Mouse (Mus musculus) MEL (cell line): ENCODE results near the gene Med27. TPM values are rescaled to one million over a fixed set of nuclear protein-coding genes. Genes with fewer than 3 reads are reported as not detected.

ENCODE experiments used
- DNase-seq: peaks from one replicate; pipeline ENCODE4 v3.0.0; 2011; ENCODE audit warnings: low read depth, low spot score
- H3K27ac ChIP-seq: 2 replicates; pipeline ENCODE4 v1.5.1; 2012; ENCODE audit warnings: low read depth, mild to moderate bottlenecking, control low read depth, low read length, moderate library complexity; ENCODE audit not compliant: control insufficient read depth
- H3K27me3 ChIP-seq, 2 experiments: fragments of 150-350 bp in 1 of 2; sonication (generic) in 1 of 2; 2 replicates each; pipeline ENCODE4 v1.6.1; 2012; ENCODE audit warnings: low read length in 2 of 2, mild to moderate bottlenecking in 2 of 2, improper control_type of control experiment in 1 of 2, moderate library complexity in 1 of 2; ENCODE audit not compliant: insufficient read depth in 2 of 2, control insufficient read depth in 1 of 2
- H3K36me3 ChIP-seq, 2 experiments: 2 replicates each; pipeline ENCODE4 v1.6.1; 2012 to 2014; ENCODE audit warnings: low read length in 2 of 2, improper control_type of control experiment in 1 of 2, inconsistent platforms in 1 of 2, mild to moderate bottlenecking in 1 of 2; ENCODE audit not compliant: insufficient read depth in 2 of 2, control insufficient read depth in 1 of 2
- H3K4me1 ChIP-seq, 2 experiments: fragments of 150-350 bp in 1 of 2; sonication (generic) in 1 of 2; 2 replicates each; pipeline ENCODE4 v1.6.1; 2012; ENCODE audit warnings: low read length in 2 of 2, improper control_type of control experiment in 1 of 2, mild to moderate bottlenecking in 1 of 2; ENCODE audit not compliant: insufficient read depth in 2 of 2, control insufficient read depth in 1 of 2
- H3K4me3 ChIP-seq, 2 experiments: fragments of 150-350 bp in 1 of 2; sonication (generic) in 1 of 2; 2 replicates each; pipeline ENCODE4 v1.5.1; 2012; ENCODE audit warnings: low read depth in 2 of 2, low read length in 2 of 2, mild to moderate bottlenecking in 2 of 2, moderate library complexity in 2 of 2, control low read depth in 1 of 2, improper control_type of control experiment in 1 of 2; ENCODE audit not compliant: control insufficient read depth in 1 of 2, insufficient read depth in 1 of 2
- H3K79me2 ChIP-seq: 2 replicates; pipeline ENCODE4 v1.6.1; 2012; ENCODE audit warnings: mild to moderate bottlenecking, low read length, moderate library complexity; ENCODE audit not compliant: control insufficient read depth, poor library complexity, insufficient read depth
- H3K9ac ChIP-seq: 2 replicates; pipeline ENCODE4 v1.6.1; 2012; ENCODE audit warnings: low read depth, mild to moderate bottlenecking, control low read depth, low read length, moderate library complexity; ENCODE audit not compliant: control insufficient read depth, poor library complexity, severe bottlenecking
- H3K9me3 ChIP-seq: fragments of 150-350 bp; sonication (generic); replicated peaks from 2 replicates; pipeline ENCODE4 v1.6.1; 2012; ENCODE audit warnings: mild to moderate bottlenecking, low read length, improper control_type of control experiment, moderate library complexity; ENCODE audit not compliant: insufficient read depth
- BHLHE40 ChIP-seq: IDR thresholded peaks from 2 replicates; pipeline ENCODE4 v1.6.1; 2012; ENCODE audit warnings: low read depth, mild to moderate bottlenecking, inconsistent platforms, low read length, improper control_type of control experiment, borderline replicate concordance
- CHD1 ChIP-seq: IDR thresholded peaks from 2 replicates; pipeline ENCODE4 v1.6.1; 2012; ENCODE audit warnings: low read depth, mild to moderate bottlenecking, inconsistent platforms, low read length, improper control_type of control experiment
- CHD2 ChIP-seq: IDR thresholded peaks from 2 replicates; pipeline ENCODE4 v1.6.1; 2011; ENCODE audit warnings: low read length, improper control_type of control experiment
- CTCF ChIP-seq, 3 experiments: IDR thresholded peaks in 2 of 3; conservative IDR thresholded peaks in 1 of 3; 2 replicates each; pipeline ENCODE4 v1.5.1; 2011 to 2012; ENCODE audit warnings: low read length in 3 of 3, low read depth in 2 of 3, mild to moderate bottlenecking in 2 of 3, improper control_type of control experiment in 1 of 3, inconsistent platforms in 1 of 3, mixed read lengths in 1 of 3, moderate library complexity in 1 of 3; ENCODE audit not compliant: control insufficient read depth in 1 of 3, insufficient read depth in 1 of 3, poor library complexity in 1 of 3, severe bottlenecking in 1 of 3
- E2F4 ChIP-seq: IDR thresholded peaks from 2 replicates; pipeline ENCODE4 v1.6.1; 2011; ENCODE audit warnings: low read depth, low read length, improper control_type of control experiment, borderline replicate concordance
- ELF1 ChIP-seq: IDR thresholded peaks from 2 replicates; pipeline ENCODE4 v1.6.1; 2014; ENCODE audit warnings: low read depth, mild to moderate bottlenecking, inconsistent platforms, low read length, improper control_type of control experiment, moderate library complexity
- EP300 ChIP-seq, 2 experiments: IDR thresholded peaks; 2 replicates each; pipeline ENCODE4 v1.6.1; 2011; ENCODE audit warnings: improper control_type of control experiment in 2 of 2, low read length in 2 of 2, low read depth in 1 of 2, mild to moderate bottlenecking in 1 of 2
- ETS1 ChIP-seq: IDR thresholded peaks from 2 replicates; pipeline ENCODE4 v1.6.1; 2012; ENCODE audit warnings: low read depth, mild to moderate bottlenecking, inconsistent platforms, low read length, improper control_type of control experiment, moderate library complexity
- GABPA ChIP-seq: IDR thresholded peaks from 2 replicates; pipeline ENCODE4 v1.6.1; 2012; ENCODE audit warnings: low read depth, mild to moderate bottlenecking, inconsistent platforms, low read length, improper control_type of control experiment, moderate library complexity
- HCFC1 ChIP-seq: IDR thresholded peaks from 2 replicates; pipeline ENCODE4 v1.6.1; 2012; ENCODE audit warnings: low read depth, mild to moderate bottlenecking, inconsistent platforms, low read length, improper control_type of control experiment, moderate library complexity
- JUND ChIP-seq: IDR thresholded peaks from 2 replicates; pipeline ENCODE4 v1.6.1; 2011; ENCODE audit warnings: low read depth, mild to moderate bottlenecking, improper control_type of control experiment, low read length
- MAFK ChIP-seq: IDR thresholded peaks from 2 replicates; pipeline ENCODE4 v1.6.1; 2011; ENCODE audit warnings: low read depth, mild to moderate bottlenecking, low read length, improper control_type of control experiment, borderline replicate concordance
- MAZ ChIP-seq: IDR thresholded peaks from 2 replicates; pipeline ENCODE4 v1.6.1; 2012; ENCODE audit warnings: low read depth, mild to moderate bottlenecking, inconsistent platforms, low read length, improper control_type of control experiment
- MXI1 ChIP-seq: IDR thresholded peaks from 2 replicates; pipeline ENCODE4 v1.6.1; 2011; ENCODE audit warnings: mild to moderate bottlenecking, low read depth, low read length, improper control_type of control experiment
- MYB ChIP-seq: IDR thresholded peaks from 2 replicates; pipeline ENCODE4 v1.6.1; 2011; ENCODE audit warnings: mild to moderate bottlenecking, low read depth, low read length, improper control_type of control experiment
- NELFE ChIP-seq: IDR thresholded peaks from 2 replicates; pipeline ENCODE4 v1.6.1; 2011; ENCODE audit warnings: low read depth, low read length, improper control_type of control experiment
- NRF1 ChIP-seq: IDR thresholded peaks from 2 replicates; pipeline ENCODE4 v1.6.1; 2014; ENCODE audit warnings: low read depth, mild to moderate bottlenecking, inconsistent platforms, low read length, improper control_type of control experiment, moderate library complexity; ENCODE audit not compliant: poor library complexity, insufficient read depth, severe bottlenecking
- POLR2AphosphoS2 ChIP-seq: IDR thresholded peaks from 2 replicates; pipeline ENCODE4 v1.6.1; 2011; ENCODE audit warnings: low read length, improper control_type of control experiment
- RCOR1 ChIP-seq: IDR thresholded peaks from 2 replicates; pipeline ENCODE4 v1.6.1; 2012; ENCODE audit warnings: low read depth, mild to moderate bottlenecking, inconsistent platforms, low read length, improper control_type of control experiment
- SIN3A ChIP-seq: IDR thresholded peaks from 2 replicates; pipeline ENCODE4 v1.6.1; 2012; ENCODE audit warnings: low read length, improper control_type of control experiment, inconsistent platforms
- SMC3 ChIP-seq: IDR thresholded peaks from 2 replicates; pipeline ENCODE4 v1.6.1; 2011; ENCODE audit warnings: low read depth, low read length, improper control_type of control experiment
- TBP ChIP-seq: IDR thresholded peaks from 2 replicates; pipeline ENCODE4 v1.8.0; 2011; ENCODE audit warnings: low read depth, low read length, improper control_type of control experiment
- TCF12 ChIP-seq: IDR thresholded peaks from 2 replicates; pipeline ENCODE4 v1.6.1; 2014; ENCODE audit warnings: low read depth, mild to moderate bottlenecking, inconsistent platforms, low read length, improper control_type of control experiment, moderate library complexity
- USF2 ChIP-seq, 2 experiments: IDR thresholded peaks; 2 replicates each; pipeline ENCODE4 v1.6.1; 2011 to 2012; ENCODE audit warnings: improper control_type of control experiment in 2 of 2, low read length in 2 of 2, borderline replicate concordance in 1 of 2, inconsistent platforms in 1 of 2, low read depth in 1 of 2, mild to moderate bottlenecking in 1 of 2; ENCODE audit not compliant: insufficient read depth in 1 of 2
- ZC3H11A ChIP-seq: IDR thresholded peaks from 2 replicates; pipeline ENCODE4 v1.6.1; 2012; ENCODE audit warnings: low read depth, mild to moderate bottlenecking, inconsistent platforms, low read length, improper control_type of control experiment
- ZKSCAN1 ChIP-seq: IDR thresholded peaks from 2 replicates; pipeline ENCODE4 v1.6.1; 2012; ENCODE audit warnings: low read depth, mild to moderate bottlenecking, inconsistent platforms, low read length, improper control_type of control experiment, moderate library complexity
- ZMIZ1 ChIP-seq: IDR thresholded peaks from 2 replicates; pipeline ENCODE4 v1.6.1; 2012; ENCODE audit warnings: low read depth, mild to moderate bottlenecking, inconsistent platforms, low read length, improper control_type of control experiment, moderate library complexity
- polyA plus RNA-seq, 2 experiments: library from polyadenylated mRNA; stranded (reverse) in 1 of 2; unstranded in 1 of 2; fragments of >175 nt in 1 of 2; fragments of >200 nt in 1 of 2; gene quantifications; 2 replicates each; pipeline versions ENCODE4 v1.2.1 to v1.2.4; 2012; ENCODE audit warnings: low replicate concordance in 2 of 2, low read depth in 1 of 2; ENCODE audit not compliant: insufficient read length in 2 of 2, insufficient read depth in 1 of 2, missing spikeins in 1 of 2
- total RNA-seq: library from RNA; depleted of rRNA; stranded (reverse); fragments of 300-350 nt; gene quantifications from 2 replicates; pipeline ENCODE4 v1.2.3, GENCODE M21; 2012

Gene Med27
- total and polyA plus RNA-seq, 3 experiments = 46.3 to 46.9 TPM; not detected in 1

DNA sequence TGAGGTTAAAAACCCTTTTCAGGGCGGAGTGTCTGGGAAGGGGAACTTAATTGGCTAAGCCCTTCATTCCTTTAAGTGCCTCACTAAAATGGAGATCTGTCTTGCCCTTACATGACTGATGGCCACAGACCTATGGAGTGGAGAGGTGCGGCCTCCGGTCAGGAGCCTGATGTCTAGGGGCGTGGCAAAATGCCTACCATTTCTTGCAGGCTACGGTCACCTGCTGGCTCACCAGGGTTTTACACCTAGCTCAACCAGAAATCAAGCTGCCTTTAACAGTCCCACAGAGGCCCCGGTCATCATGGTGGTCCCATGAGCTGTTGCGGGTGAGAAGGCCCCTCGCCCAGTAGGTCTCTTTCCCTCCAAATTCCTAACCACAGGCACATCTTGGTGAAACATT, 190.7 kb downstream of the Med27 start:
- Histone ChIP-seq H3K9ac (no peak overlapping the region), H3K27me3 (peaks cover 0 to 7% of the 10 kb centered on the region in 2 experiments; a peak in 2 of 4 replicates), H3K4me3 (no peak overlapping the region), H3K27ac (no peak overlapping the region), H3K36me3 (no peaks in the 10 kb centered on the region), H3K4me1 (no peaks in the 10 kb centered on the region), H3K9me3 (no peaks in the 10 kb centered on the region)
- DNase-seq = no peak
- TF ChIP-seq POLR2AphosphoS2 (no peak), RCOR1 (no peak), ZKSCAN1 (no peak)
- TF ChIP-seq, all 39 proteins: peak for 0
- no peaks in the 10 kb centered on the region for H3K79me2 ChIP-seq

DNA sequence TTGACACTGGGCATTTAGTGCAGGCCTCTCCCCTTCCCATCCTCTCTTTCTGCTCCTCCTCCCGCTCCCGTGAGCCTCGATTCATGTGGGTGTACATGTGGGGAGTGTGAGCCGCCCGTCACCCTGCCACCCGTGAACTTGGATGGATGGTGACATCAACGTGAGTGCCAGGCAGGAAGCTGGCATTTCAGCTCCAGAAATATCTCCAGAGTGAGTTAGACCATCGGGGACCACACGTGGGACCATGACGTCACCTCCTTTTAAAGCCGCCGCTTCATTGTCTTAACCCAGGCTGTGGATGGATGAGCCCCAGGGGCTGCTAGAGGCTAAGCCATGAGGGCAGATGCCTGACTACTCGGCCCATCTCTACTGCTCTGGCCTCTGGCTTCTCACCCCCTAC, 195.4 kb downstream of the Med27 start:
- Histone ChIP-seq H3K36me3 (no peaks in the 10 kb centered on the region), H3K27ac (no peak overlapping the region), H3K27me3 (peaks cover 0 to 4% of the 10 kb centered on the region in 2 experiments; a peak in 2 of 4 replicates)
- TF ChIP-seq NELFE (no peak), MXI1 (no peak), TBP (no peak), CTCF (IDR thresholded peaks at IDR 0.05 in 2 of 3, conservative IDR thresholded peaks at IDR 0.05 in 1 of 3; ENCODE audit: control insufficient read depth in 1 of 3, insufficient read depth in 1 of 3, low read depth in 2 of 3, low read length in 3 of 3, poor library complexity in 1 of 3, severe bottlenecking in 1 of 3) (no peak), EP300 (IDR thresholded peaks at IDR 0.05; ENCODE audit: low read depth in 1 of 2, low read length in 2 of 2) (no peak), USF2 (IDR thresholded peaks at IDR 0.05; ENCODE audit: borderline replicate concordance in 1 of 2, insufficient read depth in 1 of 2, low read depth in 1 of 2, low read length in 2 of 2) (no peak), MAZ (no peak), ZMIZ1 (no peak)
- TF ChIP-seq, all 39 proteins: peak for 0
- H3K4me1 ChIP-seq = no peaks in the 10 kb centered on the region
- no peak overlapping the region for H3K9ac ChIP-seq
- no peaks in the 10 kb centered on the region for H3K79me2 ChIP-seq
- no peak overlapping the region for H3K4me3 ChIP-seq
- H3K9me3 ChIP-seq = no peaks in the 10 kb centered on the region
- no peak for DNase-seq

- TF ChIP-seq NRF1 (no peak), USF2 (IDR thresholded peaks at IDR 0.05; ENCODE audit: borderline replicate concordance in 1 of 2, insufficient read depth in 1 of 2, low read depth in 1 of 2, low read length in 2 of 2) (no peak), HCFC1 (no peak), ZMIZ1 (no peak), JUND (no peak), CHD2 (no peak), MXI1 (no peak), E2F4 (no peak), MYB (no peak), ZKSCAN1 (no peak), TCF12 (no peak), MAFK (no peak), SMC3 (no peak), ETS1 (no peak), BHLHE40 (no peak), CHD1 (no peak), SIN3A (no peak), ZC3H11A (no peak), GABPA (no peak), ELF1 (no peak)
- TF ChIP-seq, all 39 proteins: peak for 0
- H3K9me3 ChIP-seq = no peaks in the 10 kb centered on the region
- peaks cover 0 to 6% of the 10 kb centered on the region in 2 experiments; a peak in 2 of 4 replicates for H3K27me3 ChIP-seq
These were observed 200.0 kb downstream of the Med27 start for GRCm38 (mm10) chr2:29546571-29546970.

More at GRCm38 (mm10) chr2:29546571-29546970, 200.0 kb downstream of the Med27 start:
- Histone ChIP-seq H3K36me3 (no peaks in the 10 kb centered on the region), H3K4me1 (no peaks in the 10 kb centered on the region), H3K79me2 (no peaks in the 10 kb centered on the region), H3K27ac (no peak overlapping the region), H3K9ac (no peak overlapping the region), H3K4me3 (no peak overlapping the region)
- DNase-seq = no peak
